Mouse (Mus musculus): ENCODE results near the gene Ilk. TPM values are rescaled to one million over a fixed set of nuclear protein-coding genes. Genes with fewer than 3 reads are reported as not detected.

The Ilk gene
- total and polyA plus RNA-seq, 3 experiments, result 48.3 to 76.9 TPM; not detected in 1

- Histone ChIP-seq H3K9ac (ENCODE audit: control insufficient read depth, low read depth, low read length, poor library complexity, severe bottlenecking) (no peak overlapping the region), H3K9me3 (replicated peaks; ENCODE audit: insufficient read depth, low read length) (no peaks in the 10 kb centered on the region), H3K4me3 (ENCODE audit: control insufficient read depth in 1 of 2, insufficient read depth in 1 of 2, low read depth in 2 of 2, low read length in 2 of 2) (no peak overlapping the region), H3K4me1 (ENCODE audit: control insufficient read depth in 1 of 2, insufficient read depth in 2 of 2, low read length in 2 of 2) (peaks cover 0 to under 1% of the 10 kb centered on the region in 2 experiments; a peak in 1 of 4 replicates), H3K36me3 (ENCODE audit: control insufficient read depth in 1 of 2, insufficient read depth in 2 of 2, low read length in 2 of 2) (no peaks in the 10 kb centered on the region), H3K27me3 (ENCODE audit: control insufficient read depth in 1 of 2, insufficient read depth in 2 of 2, low read length in 2 of 2) (peaks cover 1 to 2% of the 10 kb centered on the region in 2 experiments; a peak in 3 of 4 replicates), H3K79me2 (ENCODE audit: control insufficient read depth, insufficient read depth, low read length, poor library complexity) (no peaks in the 10 kb centered on the region), H3K27ac (ENCODE audit: control insufficient read depth, low read depth, low read length) (no peak overlapping the region)
- no peak for DNase-seq (ENCODE audit: low read depth, low spot score)
- TF ChIP-seq POLR2AphosphoS5 (IDR thresholded peaks at IDR 0.05; ENCODE audit: borderline replicate concordance, low read depth, low read length) (no peak), ETS1 (IDR thresholded peaks at IDR 0.05; ENCODE audit: low read depth, low read length) (no peak), ZNF384 (IDR thresholded peaks at IDR 0.05; ENCODE audit: low read depth, low read length) (no peak), CHD2 (IDR thresholded peaks at IDR 0.05; ENCODE audit: low read length) (no peak), USF1 (IDR thresholded peaks at IDR 0.05; ENCODE audit: low read depth, low read length) (no peak), BHLHE40 (IDR thresholded peaks at IDR 0.05; ENCODE audit: borderline replicate concordance, low read depth, low read length) (no peak), ZMIZ1 (IDR thresholded peaks at IDR 0.05; ENCODE audit: low read depth, low read length) (no peak), MAFK (IDR thresholded peaks at IDR 0.05; ENCODE audit: borderline replicate concordance, low read depth, low read length) (no peak), NRF1 (IDR thresholded peaks at IDR 0.05; ENCODE audit: insufficient read depth, low read depth, low read length, poor library complexity, severe bottlenecking) (no peak), SIN3A (IDR thresholded peaks at IDR 0.05; ENCODE audit: low read length) (no peak), MYC (IDR thresholded peaks at IDR 0.05; ENCODE audit: low read depth, low read length) (no peak), GABPA (IDR thresholded peaks at IDR 0.05; ENCODE audit: low read depth, low read length) (no peak), TAL1 (IDR thresholded peaks at IDR 0.05; ENCODE audit: low read length) (no peak), MXI1 (IDR thresholded peaks at IDR 0.05; ENCODE audit: low read depth, low read length) (no peak), TBP (IDR thresholded peaks at IDR 0.05; ENCODE audit: low read depth, low read length) (no peak), ZKSCAN1 (IDR thresholded peaks at IDR 0.05; ENCODE audit: low read depth, low read length) (no peak), POLR2A (IDR thresholded peaks at IDR 0.05; ENCODE audit: control insufficient read depth in 1 of 2, insufficient read depth in 1 of 2, low read depth in 1 of 2, low read length in 2 of 2, poor library complexity in 1 of 2) (no peak), HCFC1 (IDR thresholded peaks at IDR 0.05; ENCODE audit: low read depth, low read length) (no peak)
These were observed 48.2 kb downstream of the Ilk start for GRCm38 (mm10) chr7:105784556-105784955.

GRCm38 (mm10) chr7:105786506-105787284, 50.3 kb downstream of the Ilk start:
- no peaks in the 10 kb centered on the region for H3K9me3 ChIP-seq (replicated peaks; ENCODE audit: insufficient read depth, low read length)
- H3K9ac ChIP-seq (ENCODE audit: control insufficient read depth, low read depth, low read length, poor library complexity, severe bottlenecking), result no peak overlapping the region
- H3K27me3 ChIP-seq (ENCODE audit: control insufficient read depth in 1 of 2, insufficient read depth in 2 of 2, low read length in 2 of 2), result peaks cover 2 to 4% of the 10 kb centered on the region in 2 experiments
- no peak overlapping the region for H3K27ac ChIP-seq (ENCODE audit: control insufficient read depth, low read depth, low read length)
- no peaks in the 10 kb centered on the region for H3K36me3 ChIP-seq (ENCODE audit: control insufficient read depth in 1 of 2, insufficient read depth in 2 of 2, low read length in 2 of 2)
- TF ChIP-seq NELFE (IDR thresholded peaks at IDR 0.05; ENCODE audit: low read depth, low read length) (no peak), TCF12 (IDR thresholded peaks at IDR 0.05; ENCODE audit: low read depth, low read length) (no peak), USF1 (IDR thresholded peaks at IDR 0.05; ENCODE audit: low read depth, low read length) (no peak), SIN3A (IDR thresholded peaks at IDR 0.05; ENCODE audit: low read length) (no peak), RAD21 (IDR thresholded peaks at IDR 0.05; ENCODE audit: low read depth, low read length) (no peak), TBP (IDR thresholded peaks at IDR 0.05; ENCODE audit: low read depth, low read length) (no peak), MAZ (IDR thresholded peaks at IDR 0.05; ENCODE audit: low read depth, low read length) (no peak), POLR2A (IDR thresholded peaks at IDR 0.05; ENCODE audit: control insufficient read depth in 1 of 2, insufficient read depth in 1 of 2, low read depth in 1 of 2, low read length in 2 of 2, poor library complexity in 1 of 2) (no peak), ETS1 (IDR thresholded peaks at IDR 0.05; ENCODE audit: low read depth, low read length) (no peak), MAX (IDR thresholded peaks at IDR 0.05; ENCODE audit: low read length) (no peak), ZKSCAN1 (IDR thresholded peaks at IDR 0.05; ENCODE audit: low read depth, low read length) (no peak), UBTF (IDR thresholded peaks at IDR 0.05; ENCODE audit: borderline replicate concordance, insufficient read depth, low read depth, low read length) (no peak), BHLHE40 (IDR thresholded peaks at IDR 0.05; ENCODE audit: borderline replicate concordance, low read depth, low read length) (no peak), RCOR1 (IDR thresholded peaks at IDR 0.05; ENCODE audit: low read depth, low read length) (no peak), NRF1 (IDR thresholded peaks at IDR 0.05; ENCODE audit: insufficient read depth, low read depth, low read length, poor library complexity, severe bottlenecking) (no peak), POLR2AphosphoS2 (IDR thresholded peaks at IDR 0.05; ENCODE audit: low read length) (no peak), CTCF (IDR thresholded peaks at IDR 0.05 in 2 of 3, conservative IDR thresholded peaks at IDR 0.05 in 1 of 3; ENCODE audit: control insufficient read depth in 1 of 3, insufficient read depth in 1 of 3, low read depth in 2 of 3, low read length in 3 of 3, poor library complexity in 1 of 3, severe bottlenecking in 1 of 3) (no peak), ZC3H11A (IDR thresholded peaks at IDR 0.05; ENCODE audit: low read depth, low read length) (no peak)
- H3K79me2 ChIP-seq (ENCODE audit: control insufficient read depth, insufficient read depth, low read length, poor library complexity), result no peaks in the 10 kb centered on the region
- DNase-seq (ENCODE audit: low read depth, low spot score), result no peak
- no peak overlapping the region for H3K4me3 ChIP-seq (ENCODE audit: control insufficient read depth in 1 of 2, insufficient read depth in 1 of 2, low read depth in 2 of 2, low read length in 2 of 2)
- H3K4me1 ChIP-seq (ENCODE audit: control insufficient read depth in 1 of 2, insufficient read depth in 2 of 2, low read length in 2 of 2), result no peaks in the 10 kb centered on the region

Measured in MEL (cell line).